Mouse (Mus musculus): Measurements from ENCODE around the gene Sgf29.

GRCm38 (mm10) chr7:126696303-126696702 is 47.2 kb downstream of the Sgf29 start:
- no peak for TF ChIP-seq GATA1 (IDR thresholded peaks at IDR 0.05; ENCODE audit: borderline replicate concordance, low read length)
- TF ChIP-seq FLI1 (IDR thresholded peaks at IDR 0.05; ENCODE audit: low read length) = no peak
